Mouse (Mus musculus): ENCODE measurements around the gene Ksr2. TPM values are rescaled to one million over a fixed set of nuclear protein-coding genes. Genes with fewer than 3 reads are reported as not detected.

Ksr2 gene
- total and polyA plus RNA-seq, 3 experiments, result not detected

DNA sequence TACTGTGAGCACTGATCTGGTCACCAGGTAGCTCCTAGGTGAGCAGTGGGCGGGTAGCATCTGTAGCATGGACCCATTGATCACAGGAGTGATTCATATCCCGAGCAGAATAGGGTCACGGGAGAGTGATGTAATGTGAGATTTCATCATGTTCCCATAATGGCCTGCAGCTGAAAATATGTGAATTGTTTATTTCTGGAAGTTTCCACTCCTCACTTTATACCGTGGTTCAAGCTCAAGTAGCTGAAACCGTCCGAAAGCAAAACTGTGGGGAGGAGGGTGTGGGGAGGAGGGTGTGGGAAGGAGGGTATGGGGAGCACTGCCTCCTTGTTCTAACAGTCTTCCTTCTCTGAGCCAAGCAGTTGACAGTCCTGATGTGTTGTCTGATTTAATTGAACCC lies 312.7 kb downstream of the Ksr2 start:
- Histone ChIP-seq H3K9ac (ENCODE audit: control insufficient read depth, low read depth, low read length, poor library complexity, severe bottlenecking) (no peak overlapping the region), H3K79me2 (ENCODE audit: control insufficient read depth, insufficient read depth, low read length, poor library complexity) (no peaks in the 10 kb centered on the region), H3K27ac (ENCODE audit: control insufficient read depth, low read depth, low read length) (no peak overlapping the region), H3K36me3 (ENCODE audit: control insufficient read depth in 1 of 2, insufficient read depth in 2 of 2, low read length in 2 of 2) (no peaks in the 10 kb centered on the region), H3K27me3 (ENCODE audit: control insufficient read depth in 1 of 2, insufficient read depth in 2 of 2, low read length in 2 of 2) (no peaks in the 10 kb centered on the region), H3K4me3 (ENCODE audit: control insufficient read depth in 1 of 2, insufficient read depth in 1 of 2, low read depth in 2 of 2, low read length in 2 of 2) (no peak overlapping the region), H3K9me3 (replicated peaks; ENCODE audit: insufficient read depth, low read length) (no peaks in the 10 kb centered on the region), H3K4me1 (ENCODE audit: control insufficient read depth in 1 of 2, insufficient read depth in 2 of 2, low read length in 2 of 2) (no peaks in the 10 kb centered on the region)
- DNase-seq (ENCODE audit: low read depth, low spot score), result no peak
- TF ChIP-seq USF1 (IDR thresholded peaks at IDR 0.05; ENCODE audit: low read depth, low read length) (no peak), MAZ (IDR thresholded peaks at IDR 0.05; ENCODE audit: low read depth, low read length) (no peak), BHLHE40 (IDR thresholded peaks at IDR 0.05; ENCODE audit: borderline replicate concordance, low read depth, low read length) (no peak), KAT2A (conservative IDR thresholded peaks at IDR 0.05; ENCODE audit: low read depth, low read length) (no peak), POLR2A (IDR thresholded peaks at IDR 0.05; ENCODE audit: control insufficient read depth in 1 of 2, insufficient read depth in 1 of 2, low read depth in 1 of 2, low read length in 2 of 2, poor library complexity in 1 of 2) (no peak), MXI1 (IDR thresholded peaks at IDR 0.05; ENCODE audit: low read depth, low read length) (no peak), MEF2A (IDR thresholded peaks at IDR 0.05; ENCODE audit: extremely low read depth, insufficient replicate concordance, low read depth, low read length, poor library complexity, severe bottlenecking) (no peak), MAX (IDR thresholded peaks at IDR 0.05; ENCODE audit: low read length) (no peak), MYC (IDR thresholded peaks at IDR 0.05; ENCODE audit: low read depth, low read length) (no peak)

DNA sequence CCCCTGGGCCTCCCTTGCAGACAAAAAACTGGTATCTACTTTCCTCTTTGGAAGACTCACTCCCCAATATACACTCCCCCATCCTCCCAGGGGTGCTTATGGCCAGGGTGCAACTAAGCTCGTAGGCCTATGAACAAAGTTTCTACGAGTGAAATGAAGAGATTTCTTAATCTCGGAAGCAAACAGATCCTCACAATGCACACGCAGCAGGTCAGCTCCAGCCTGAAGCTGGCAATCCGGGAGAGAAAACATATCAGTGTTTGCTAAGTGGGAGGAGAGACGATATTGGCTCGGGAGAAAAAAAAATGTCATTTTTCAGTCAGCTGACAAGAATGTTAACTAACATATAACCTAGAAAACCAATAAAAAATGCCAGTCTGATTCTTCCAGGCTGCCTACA lies 313.3 kb downstream of the Ksr2 start:
- TF ChIP-seq NELFE (IDR thresholded peaks at IDR 0.05; ENCODE audit: low read depth, low read length) (no peak), MAX (IDR thresholded peaks at IDR 0.05; ENCODE audit: low read length) (no peak), BHLHE40 (IDR thresholded peaks at IDR 0.05; ENCODE audit: borderline replicate concordance, low read depth, low read length) (no peak), CTCF (IDR thresholded peaks at IDR 0.05 in 2 of 3, conservative IDR thresholded peaks at IDR 0.05 in 1 of 3; ENCODE audit: control insufficient read depth in 1 of 3, insufficient read depth in 1 of 3, low read depth in 2 of 3, low read length in 3 of 3, poor library complexity in 1 of 3, severe bottlenecking in 1 of 3) (no peak), CHD1 (IDR thresholded peaks at IDR 0.05; ENCODE audit: low read depth, low read length) (no peak), HCFC1 (IDR thresholded peaks at IDR 0.05; ENCODE audit: low read depth, low read length) (no peak), MAZ (IDR thresholded peaks at IDR 0.05; ENCODE audit: low read depth, low read length) (no peak), SIN3A (IDR thresholded peaks at IDR 0.05; ENCODE audit: low read length) (no peak)
- H3K4me3 ChIP-seq (ENCODE audit: control insufficient read depth in 1 of 2, insufficient read depth in 1 of 2, low read depth in 2 of 2, low read length in 2 of 2), result no peak overlapping the region
- no peak overlapping the region for H3K27ac ChIP-seq (ENCODE audit: control insufficient read depth, low read depth, low read length)
- no peak for DNase-seq (ENCODE audit: low read depth, low spot score)
- H3K9ac ChIP-seq (ENCODE audit: control insufficient read depth, low read depth, low read length, poor library complexity, severe bottlenecking), result no peak overlapping the region
- H3K36me3 ChIP-seq (ENCODE audit: control insufficient read depth in 1 of 2, insufficient read depth in 2 of 2, low read length in 2 of 2), result no peaks in the 10 kb centered on the region
- H3K9me3 ChIP-seq (replicated peaks; ENCODE audit: insufficient read depth, low read length), result no peaks in the 10 kb centered on the region
- no peaks in the 10 kb centered on the region for H3K79me2 ChIP-seq (ENCODE audit: control insufficient read depth, insufficient read depth, low read length, poor library complexity)
- H3K4me1 ChIP-seq (ENCODE audit: control insufficient read depth in 1 of 2, insufficient read depth in 2 of 2, low read length in 2 of 2), result no peaks in the 10 kb centered on the region
- no peaks in the 10 kb centered on the region for H3K27me3 ChIP-seq (ENCODE audit: control insufficient read depth in 1 of 2, insufficient read depth in 2 of 2, low read length in 2 of 2)

DNA sequence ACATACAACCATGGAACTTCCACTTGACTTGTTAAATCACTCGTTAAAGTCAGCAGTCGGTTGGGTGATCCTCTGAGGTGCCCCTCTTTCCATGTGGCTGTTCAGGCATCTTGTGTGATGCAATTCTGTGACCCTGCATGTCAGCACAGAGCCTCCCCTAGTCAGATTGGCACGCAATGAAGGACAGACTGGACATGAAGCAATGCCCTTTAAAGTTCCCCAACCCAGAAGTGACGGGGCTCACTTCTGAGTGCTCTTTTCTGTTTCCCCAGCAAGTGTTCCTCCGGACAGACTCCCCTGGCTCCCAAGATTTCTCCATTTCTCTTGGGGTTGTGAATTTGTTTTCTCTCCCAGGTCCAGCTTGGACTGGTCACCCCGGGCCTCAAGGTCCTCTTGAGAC lies 317.5 kb downstream of the Ksr2 start:
- no peaks in the 10 kb centered on the region for H3K4me1 ChIP-seq (ENCODE audit: control insufficient read depth in 1 of 2, insufficient read depth in 2 of 2, low read length in 2 of 2)
- no peaks in the 10 kb centered on the region for H3K79me2 ChIP-seq (ENCODE audit: control insufficient read depth, insufficient read depth, low read length, poor library complexity)
- no peak overlapping the region for H3K9ac ChIP-seq (ENCODE audit: control insufficient read depth, low read depth, low read length, poor library complexity, severe bottlenecking)
- DNase-seq (ENCODE audit: low read depth, low spot score), result no peak
- H3K4me3 ChIP-seq (ENCODE audit: control insufficient read depth in 1 of 2, insufficient read depth in 1 of 2, low read depth in 2 of 2, low read length in 2 of 2), result no peak overlapping the region
- no peak for TF ChIP-seq EP300 (IDR thresholded peaks at IDR 0.05; ENCODE audit: low read depth in 1 of 2, low read length in 2 of 2)
- TF ChIP-seq GATA1 (IDR thresholded peaks at IDR 0.05; ENCODE audit: low read depth, low read length), result no peak
- TF ChIP-seq MYC (IDR thresholded peaks at IDR 0.05; ENCODE audit: low read depth, low read length), result no peak
- no peak for TF ChIP-seq MAX (IDR thresholded peaks at IDR 0.05; ENCODE audit: low read length)
- TF ChIP-seq ZMIZ1 (IDR thresholded peaks at IDR 0.05; ENCODE audit: low read depth, low read length), result no peak
- H3K36me3 ChIP-seq (ENCODE audit: control insufficient read depth in 1 of 2, insufficient read depth in 2 of 2, low read length in 2 of 2), result no peaks in the 10 kb centered on the region
- H3K27me3 ChIP-seq (ENCODE audit: control insufficient read depth in 1 of 2, insufficient read depth in 2 of 2, low read length in 2 of 2), result no peaks in the 10 kb centered on the region
- no peak overlapping the region for H3K27ac ChIP-seq (ENCODE audit: control insufficient read depth, low read depth, low read length)
- no peaks in the 10 kb centered on the region for H3K9me3 ChIP-seq (replicated peaks; ENCODE audit: insufficient read depth, low read length)
